Mouse (Mus musculus) 416B (cell line): ENCODE measurements around the gene Ap1b1.
A peak's percentile ranks its signal among the peaks of the same experiment; 100 is the strongest.

Experiments used
- DNase-seq: peaks from one replicate; pipeline ENCODE4 v3.0.0; 2011; ENCODE audit warnings: low read depth

Ap1b1 gene

GRCm38 (mm10) chr11:5035421-5035820 lies 48.8 kb downstream of the Ap1b1 start:
- no peak for DNase-seq

GRCm38 (mm10) chr11:5037146-5037854 lies 50.7 kb downstream of the Ap1b1 start:
- DNase-seq = no peak

GRCm38 (mm10) chr11:5040585-5040984 lies 54.0 kb downstream of the Ap1b1 start:
- no peak for DNase-seq

- no peak for DNase-seq
These were observed 54.6 kb downstream of the Ap1b1 start for GRCm38 (mm10) chr11:5041144-5041780.

- DNase-seq = peak; percentile 70
These were observed 56.2 kb downstream of the Ap1b1 start for GRCm38 (mm10) chr11:5042645-5043381.

- no peak for DNase-seq
These were observed 59.8 kb downstream of the Ap1b1 start for GRCm38 (mm10) chr11:5046321-5046926.

- no peak for DNase-seq
These were observed 65.0 kb downstream of the Ap1b1 start for GRCm38 (mm10) chr11:5051629-5052028.

GRCm38 (mm10) chr11:5052200-5052854 lies 65.7 kb downstream of the Ap1b1 start:
- no peak for DNase-seq

- peak; percentile 55 for DNase-seq
These were observed 67.5 kb downstream of the Ap1b1 start for GRCm38 (mm10) chr11:5054151-5054550.

GRCm38 (mm10) chr11:5054874-5055273 lies 68.2 kb downstream of the Ap1b1 start:
- DNase-seq = no peak

- no peak for DNase-seq
These were observed 69.6 kb downstream of the Ap1b1 start for GRCm38 (mm10) chr11:5055945-5056938.

- DNase-seq = no peak
These were observed 70.4 kb downstream of the Ap1b1 start for GRCm38 (mm10) chr11:5057064-5057463.

- no peak for DNase-seq
These were observed 70.9 kb downstream of the Ap1b1 start for GRCm38 (mm10) chr11:5057541-5057855.

GRCm38 (mm10) chr11:5057856-5058641 lies 71.4 kb downstream of the Ap1b1 start, which contains the start of gene Rasl10a:
Gene Rasl10a (plus strand): TSS chr11:5058128.
- no peak for DNase-seq

GRCm38 (mm10) chr11:5058783-5059182 lies 72.2 kb downstream of the Ap1b1 start:
- no peak for DNase-seq

GRCm38 (mm10) chr11:5059230-5059629 lies 72.6 kb downstream of the Ap1b1 start:
- no peak for DNase-seq

- DNase-seq = no peak
These were observed 73.1 kb downstream of the Ap1b1 start for GRCm38 (mm10) chr11:5059704-5060156.

GRCm38 (mm10) chr11:5060756-5061412 lies 74.3 kb downstream of the Ap1b1 start:
- DNase-seq = no peak

- no peak for DNase-seq
These were observed 75.0 kb downstream of the Ap1b1 start for GRCm38 (mm10) chr11:5061413-5062139.
